Mouse (Mus musculus): ENCODE results near the gene Suz12.
"Not testable (repeated sequence)": the region's sequence is repeated elsewhere in the genome, so short reads cannot be mapped to it uniquely, and the experiment has no call there.

Gene Suz12

DNA sequence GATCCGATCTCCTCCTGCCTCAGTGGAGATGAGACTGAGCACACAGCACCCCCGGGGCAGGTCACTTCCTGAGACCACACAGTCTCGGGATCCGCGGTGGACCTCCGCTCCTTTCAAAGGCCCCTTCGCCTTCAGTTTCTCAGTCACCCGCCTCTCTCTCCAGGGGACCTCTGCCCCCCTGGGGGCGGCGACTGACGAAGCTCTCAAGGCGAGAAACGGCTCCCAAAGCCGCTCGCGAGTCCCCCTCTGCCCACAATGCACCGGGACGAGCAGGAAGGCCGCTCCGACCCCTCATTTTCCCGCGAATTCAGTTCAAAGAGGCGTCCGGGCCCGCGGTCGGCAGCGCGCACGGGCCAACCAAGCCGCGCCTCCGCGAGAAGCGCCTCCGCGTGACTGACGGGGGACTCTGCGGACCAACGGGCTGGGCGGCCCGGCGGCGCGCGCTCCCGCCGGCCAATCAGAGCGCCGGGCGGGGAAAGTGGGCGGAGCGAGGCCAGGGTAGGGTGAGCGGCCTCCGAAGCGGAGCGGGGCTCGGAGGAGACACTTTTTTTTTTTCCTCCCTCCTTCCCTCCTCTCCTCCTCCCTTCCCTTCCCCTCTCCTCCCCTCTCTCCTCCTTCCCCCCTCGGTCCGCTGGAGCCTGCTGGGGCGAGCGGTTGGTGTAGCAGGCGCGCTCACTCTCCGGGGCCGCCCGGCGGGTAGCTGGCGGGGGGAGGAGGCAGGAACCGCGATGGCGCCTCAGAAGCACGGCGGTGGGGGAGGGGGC is at the start of gene Suz12:
Gene Suz12 (plus strand): TSS at position 515 of the 764 bp plus-strand sequence.
- peak; percentile 98 for DNase-seq

DNA sequence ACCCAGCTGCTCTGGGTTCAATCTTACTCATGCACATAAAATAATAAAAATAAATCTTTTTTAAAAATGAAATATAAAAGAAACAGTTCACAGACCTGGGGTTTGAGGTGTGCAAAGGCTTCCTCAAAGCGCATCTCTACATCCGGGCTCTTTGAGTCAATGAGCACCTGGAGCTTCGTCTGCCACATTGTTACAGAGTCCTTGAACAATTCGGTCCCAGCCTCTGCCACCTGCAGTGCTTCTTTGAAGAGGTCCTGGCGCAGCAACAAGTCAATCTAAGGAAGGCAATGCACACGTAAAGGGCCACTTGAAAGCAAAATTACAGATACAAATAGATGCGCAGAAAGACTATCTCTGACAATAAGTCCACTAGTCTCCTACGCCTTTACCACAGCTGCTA is 49.8 kb upstream of the Suz12 start:
- no peak for DNase-seq

DNA sequence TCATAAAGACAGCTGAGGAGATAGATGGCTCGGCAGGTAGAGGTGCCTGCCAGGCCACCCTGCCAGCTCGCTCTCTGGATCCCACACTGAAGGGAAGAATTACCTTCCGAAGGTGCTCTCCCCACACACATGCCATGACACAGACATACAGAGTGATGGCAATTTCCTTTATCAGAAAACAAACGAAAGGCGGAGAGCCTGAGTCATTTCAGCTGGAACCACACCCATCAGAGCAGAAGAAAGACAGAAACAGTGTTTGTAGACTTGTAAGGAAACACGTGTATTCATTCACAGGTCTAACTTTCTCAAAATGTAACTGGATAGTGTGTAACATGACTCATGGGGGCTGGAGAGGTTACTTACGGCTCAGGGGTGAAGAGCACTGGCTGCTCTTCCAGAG is 49.3 kb upstream of the Suz12 start:
- no peak for DNase-seq

DNA sequence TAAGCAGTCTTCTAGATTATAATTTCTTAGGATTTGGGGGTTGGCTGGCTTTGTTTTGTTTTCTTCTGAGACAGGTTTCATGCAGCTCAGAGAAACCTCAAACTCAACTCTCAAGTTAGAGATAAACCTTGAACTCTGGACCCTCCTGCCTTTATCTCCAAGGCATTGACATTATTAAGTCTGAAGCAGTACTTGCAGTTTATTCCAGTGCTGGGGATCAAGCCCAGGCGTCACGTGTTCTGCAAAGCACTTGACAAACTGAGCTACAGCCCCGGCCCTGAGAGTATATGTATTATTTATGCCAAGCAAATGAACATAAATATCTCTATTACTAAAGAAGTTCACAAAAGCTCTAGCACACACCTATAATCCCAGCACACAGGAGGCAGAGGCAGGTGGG is 45.6 kb upstream of the Suz12 start:
- no peak for DNase-seq

DNA sequence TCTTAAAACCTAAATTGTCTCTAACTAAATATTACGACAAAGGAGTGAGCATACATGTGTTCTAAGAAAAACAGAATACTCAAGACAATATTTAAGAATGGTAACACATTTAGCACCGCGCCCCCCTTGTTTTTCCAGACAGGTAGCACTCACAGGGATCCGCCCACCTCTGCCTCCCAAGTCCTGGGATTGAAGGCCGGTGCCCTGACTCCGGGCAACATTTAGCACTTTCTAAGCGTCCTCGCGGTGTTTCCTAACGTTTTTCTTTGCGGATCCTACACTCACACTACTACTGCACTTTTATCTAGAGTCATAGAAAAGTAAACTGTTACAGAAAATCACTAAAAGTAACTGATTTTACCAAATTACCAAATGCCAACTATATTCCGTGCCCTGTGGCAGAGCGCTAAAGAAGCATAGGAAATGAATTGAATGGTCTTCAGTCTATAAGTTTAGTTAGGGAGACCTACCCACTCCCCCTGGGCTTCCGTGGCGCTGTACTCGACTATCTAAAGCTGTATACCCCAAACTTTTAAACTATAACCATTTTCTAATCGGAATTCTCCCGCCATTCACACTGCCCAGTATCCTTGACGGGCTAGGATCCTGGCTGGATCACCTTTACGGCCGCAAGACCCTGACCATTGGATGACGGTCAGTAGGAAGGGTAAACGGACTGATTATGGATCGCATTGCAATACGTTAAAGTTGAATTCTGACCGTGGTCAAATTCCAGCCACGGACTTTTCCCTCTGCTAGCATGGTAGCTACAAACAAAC is 31.4 kb upstream of the Suz12 start:
- peak; percentile 37 for DNase-seq

DNA sequence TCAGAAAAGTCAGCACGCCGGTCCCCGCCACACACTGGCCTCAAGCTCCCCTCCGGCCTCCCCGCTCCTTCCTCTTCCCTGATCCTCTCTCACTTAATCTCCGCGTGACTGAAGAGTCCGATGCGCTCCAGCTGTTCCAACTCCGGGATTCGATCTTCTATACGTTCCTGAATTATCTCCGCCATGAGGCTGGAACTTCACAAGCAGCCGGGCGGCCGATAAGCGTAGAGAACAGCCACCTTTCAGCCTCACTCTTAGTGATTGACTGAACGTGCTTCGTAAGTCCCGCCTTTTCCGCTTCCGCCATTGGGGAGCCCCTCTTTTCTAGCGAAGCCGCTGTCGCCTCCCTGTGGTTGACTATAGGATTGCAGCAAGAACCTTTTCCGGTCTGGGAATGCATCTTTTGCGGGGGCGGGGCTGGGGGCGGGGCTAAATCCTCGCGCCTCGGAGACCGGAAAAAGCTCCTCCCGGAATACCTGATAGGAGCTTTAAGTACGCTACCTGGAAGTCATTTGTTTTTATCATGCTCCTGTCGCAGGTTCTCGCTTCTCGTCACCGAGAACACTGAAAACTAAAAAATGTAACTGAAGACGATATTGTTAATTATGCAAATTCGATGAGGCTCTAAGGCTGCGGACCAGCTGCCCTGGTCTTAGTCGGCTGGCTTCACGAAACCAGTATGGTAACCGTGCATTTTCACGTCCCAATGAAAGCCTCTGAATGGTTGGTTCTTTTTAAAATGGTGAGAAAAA is 30.6 kb upstream of the Suz12 start, which contains the start of gene Utp6:
Gene Utp6 (minus strand): TSS at position 266 of the 752 bp plus-strand sequence.
- DNase-seq = peak; percentile 100

DNA sequence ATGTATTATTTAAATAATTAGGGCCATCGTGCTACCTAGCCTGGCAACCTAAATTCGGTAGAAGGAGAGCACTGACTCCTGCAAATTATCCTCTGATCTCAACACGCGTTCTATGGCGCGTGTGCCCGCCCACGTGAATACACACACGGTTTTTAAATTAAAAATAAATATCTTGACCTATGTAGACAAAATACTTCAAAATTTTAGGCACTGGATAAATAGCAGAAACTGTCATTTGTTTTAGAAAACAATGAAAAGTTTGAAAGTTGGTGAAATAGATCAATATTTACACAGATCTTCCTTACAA is 30.1 kb upstream of the Suz12 start:
- DNase-seq = no peak

DNA sequence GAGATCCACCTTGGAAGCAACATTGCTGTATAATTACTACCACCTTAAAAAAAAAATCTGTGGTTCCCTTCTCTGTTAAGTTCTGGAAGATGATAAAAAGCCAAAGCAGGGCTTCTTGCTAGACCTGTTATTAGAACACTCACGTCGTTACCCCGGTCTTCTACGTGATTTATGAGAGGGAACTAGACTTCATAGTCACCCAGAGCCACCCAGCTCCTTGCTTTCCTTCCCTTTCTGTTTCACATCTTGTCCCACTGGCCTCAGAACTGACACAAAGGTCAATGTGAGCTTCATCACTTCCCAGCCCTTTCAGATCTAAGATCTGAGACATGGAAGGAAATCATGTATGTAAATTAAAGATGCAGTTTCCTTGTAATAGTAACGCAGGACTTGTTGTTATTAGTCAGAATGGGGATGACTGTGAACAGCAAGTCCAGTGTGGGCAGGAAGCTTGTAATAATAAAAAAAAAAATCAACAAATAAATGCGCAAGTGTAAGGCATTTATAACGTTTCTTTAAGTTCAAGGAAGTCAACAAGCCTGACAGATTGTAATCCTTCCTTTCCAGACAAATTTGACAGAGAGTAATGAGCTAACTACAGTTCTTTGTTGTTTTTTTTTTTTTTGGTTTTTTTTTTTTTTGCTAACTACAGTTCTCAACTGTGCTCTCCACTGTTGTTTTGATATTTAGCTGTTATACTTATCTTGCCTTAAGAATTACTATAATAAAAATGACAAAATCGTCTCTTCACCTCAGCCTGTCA is 29.5 kb upstream of the Suz12 start:
- DNase-seq = no peak

DNA sequence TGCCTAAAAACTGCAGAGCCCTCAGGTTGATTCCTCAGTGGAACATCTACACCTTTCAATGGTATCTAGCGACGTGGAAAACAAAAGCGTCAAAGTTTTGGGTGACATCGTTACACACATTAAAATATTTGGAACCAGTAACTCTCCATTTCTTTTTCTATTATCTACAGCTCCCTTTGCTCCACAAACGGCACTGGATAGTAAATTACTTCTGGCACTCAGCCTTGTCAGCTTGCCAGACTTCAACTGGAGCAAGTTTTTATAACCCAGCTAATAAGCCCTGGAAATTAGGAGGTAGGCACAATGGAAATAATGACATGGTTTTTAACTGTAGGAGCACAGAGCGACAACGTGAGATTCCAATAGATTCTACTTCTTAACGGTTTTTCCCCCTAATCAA is 27.0 kb upstream of the Suz12 start:
- no peak for DNase-seq

DNA sequence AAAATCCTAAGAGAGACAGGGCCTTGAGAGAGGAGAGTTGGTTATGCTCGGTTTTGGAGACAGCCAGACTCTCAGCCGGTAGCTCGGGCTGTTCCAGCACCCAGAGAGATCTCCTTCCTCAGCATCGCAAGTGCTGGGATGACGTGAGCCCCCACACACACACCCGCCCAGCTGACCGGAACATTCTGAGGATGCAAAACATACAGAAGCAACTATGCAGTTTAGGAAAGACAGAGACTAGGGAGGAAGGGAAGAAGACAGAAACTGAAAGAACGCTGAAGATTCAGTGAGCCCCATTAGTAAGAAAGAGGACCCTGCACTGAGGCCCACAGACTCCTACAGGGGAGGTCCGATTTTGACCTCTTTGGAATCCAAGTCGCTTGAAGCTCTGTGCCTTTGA is 25.2 kb upstream of the Suz12 start:
- DNase-seq = no peak

DNA sequence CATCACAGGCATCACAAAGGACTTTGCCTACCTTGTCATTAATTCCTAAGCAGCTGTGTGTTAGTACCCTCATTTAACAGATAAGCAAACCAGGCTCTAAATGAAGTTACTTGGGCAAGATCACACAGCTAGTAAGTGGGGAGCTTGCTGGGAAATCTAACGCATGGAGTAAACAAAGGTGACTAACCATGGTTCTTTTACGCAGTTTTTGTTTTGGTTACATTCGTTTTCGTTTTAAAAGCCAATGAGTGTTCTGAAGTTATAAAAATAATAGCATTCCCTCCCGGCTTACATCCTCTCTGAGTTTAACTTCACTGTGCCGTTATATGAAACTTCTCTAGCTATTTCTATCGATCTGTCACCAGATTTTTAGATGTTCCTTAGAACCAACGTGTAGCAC is 19.8 kb upstream of the Suz12 start:
- no peak for DNase-seq

DNA sequence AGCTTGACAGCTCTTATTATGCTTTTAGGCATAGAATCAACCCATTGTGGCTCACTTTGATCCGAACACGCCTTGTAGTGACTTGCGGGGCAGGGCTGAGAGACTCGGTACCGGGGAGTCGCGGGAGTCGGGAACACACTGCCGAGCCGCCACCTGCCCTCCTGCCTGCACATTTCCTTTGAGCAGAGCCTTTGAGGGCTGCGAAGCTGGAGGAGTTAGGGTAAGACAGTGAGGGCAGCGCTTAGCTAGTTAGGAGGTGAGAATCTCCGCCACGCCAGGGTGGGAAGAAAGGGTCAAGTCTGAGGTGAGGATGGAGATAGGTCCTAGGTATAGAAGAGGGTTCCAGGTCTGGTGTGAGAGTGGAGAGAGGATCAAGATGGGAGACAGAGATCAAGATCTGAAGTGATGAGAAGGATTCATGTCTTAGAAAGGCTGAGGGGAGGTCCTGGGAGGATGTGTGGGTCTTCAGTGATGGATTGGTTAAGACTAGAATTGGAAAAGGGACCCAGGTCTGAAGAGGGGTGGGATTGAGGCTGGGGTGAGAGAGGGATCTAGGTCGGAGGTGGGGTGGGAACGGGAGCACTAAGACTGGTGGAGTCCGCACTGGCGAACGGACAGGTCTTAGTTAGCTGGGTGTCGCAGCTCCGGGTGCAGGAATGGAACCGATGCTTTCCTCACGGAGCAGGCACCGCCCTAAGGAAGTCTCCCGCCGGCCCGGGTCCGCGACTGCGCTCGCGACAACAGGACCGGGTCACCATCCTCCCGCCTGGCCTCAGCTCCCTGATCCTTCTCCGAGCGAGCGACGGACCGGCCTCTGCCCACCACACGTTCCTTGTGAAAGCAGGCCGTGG is 19.1 kb upstream of the Suz12 start:
- DNase-seq = peak; percentile 57

DNA sequence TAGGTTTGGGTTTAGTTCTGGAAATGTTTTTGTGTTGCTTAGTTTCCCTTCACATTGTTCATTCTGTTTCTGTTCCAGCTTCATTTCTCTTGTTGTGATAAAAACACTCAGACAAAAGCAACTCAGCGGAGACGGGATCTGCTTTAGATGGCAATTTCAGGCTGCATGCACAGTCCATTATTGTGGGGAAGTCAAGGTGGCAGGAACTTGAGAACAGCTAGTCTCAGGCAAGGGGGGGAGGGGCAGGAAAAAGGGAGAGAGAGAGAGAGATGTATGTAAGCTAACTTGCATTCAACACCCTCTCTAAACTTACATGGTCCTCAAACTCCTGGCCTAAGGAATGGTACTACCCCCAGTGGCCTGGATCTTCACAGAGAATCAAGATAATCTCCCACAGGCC is 17.5 kb upstream of the Suz12 start:
- DNase-seq = no peak

DNA sequence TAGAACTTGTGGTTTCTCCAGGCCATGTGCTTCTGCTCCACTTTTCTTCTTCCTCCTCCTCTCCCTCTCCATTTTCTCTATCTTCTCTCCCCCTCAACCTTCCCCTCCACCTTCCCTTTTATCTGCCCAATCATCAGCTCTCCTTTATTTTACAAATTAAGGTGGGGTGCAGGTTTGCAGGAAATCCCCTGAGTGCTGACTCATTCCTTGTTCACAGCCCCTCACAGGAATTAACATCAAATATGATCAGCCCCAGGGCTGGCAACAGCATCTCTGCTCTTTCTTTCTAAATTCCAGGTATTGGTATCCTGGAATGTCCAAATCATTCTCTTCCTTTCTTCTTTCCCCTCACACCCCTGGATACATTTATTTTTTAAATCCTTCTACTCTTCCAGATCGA is 16.7 kb upstream of the Suz12 start:
- DNase-seq = no peak

DNA sequence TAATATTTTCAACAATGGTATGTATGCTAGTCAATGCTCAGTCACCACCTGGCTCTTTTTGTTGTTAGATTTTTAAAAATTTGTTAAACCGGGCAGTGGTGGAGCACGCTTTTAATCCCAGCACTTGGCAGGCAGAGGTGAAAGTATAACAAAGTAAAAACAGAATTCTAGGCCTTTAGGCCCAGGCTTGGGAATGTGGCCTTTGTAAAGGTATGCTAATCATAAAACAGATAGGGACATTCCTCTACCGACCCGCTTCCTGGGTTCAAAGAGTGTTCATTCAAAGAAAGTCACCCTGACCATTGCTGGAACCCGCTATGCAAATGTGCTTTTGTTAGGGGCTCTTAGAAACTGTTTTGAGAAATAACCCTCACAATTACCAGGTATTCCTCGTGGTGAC is 16.3 kb upstream of the Suz12 start:
- not testable (repeated sequence) for DNase-seq

DNA sequence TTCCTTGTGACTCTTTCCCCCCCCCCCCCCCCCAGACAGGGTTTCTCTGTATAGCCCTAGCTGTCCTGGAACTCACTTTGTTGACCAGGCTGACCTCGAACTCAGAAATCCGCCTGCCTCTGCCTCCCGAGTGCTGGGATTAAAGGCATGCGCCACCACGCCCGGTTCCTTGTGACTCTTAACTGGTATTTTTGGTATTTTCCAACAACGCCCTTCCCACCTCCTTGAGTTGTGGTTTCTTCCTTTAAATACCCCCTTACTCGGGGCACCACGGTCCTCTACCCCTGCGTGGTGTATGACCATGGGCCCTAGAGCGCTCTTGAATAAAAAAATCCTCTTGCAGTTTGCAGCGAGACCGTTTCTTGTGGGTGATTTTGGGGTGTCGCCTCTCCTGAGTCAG is 15.8 kb upstream of the Suz12 start:
- DNase-seq = not testable (repeated sequence)

DNA sequence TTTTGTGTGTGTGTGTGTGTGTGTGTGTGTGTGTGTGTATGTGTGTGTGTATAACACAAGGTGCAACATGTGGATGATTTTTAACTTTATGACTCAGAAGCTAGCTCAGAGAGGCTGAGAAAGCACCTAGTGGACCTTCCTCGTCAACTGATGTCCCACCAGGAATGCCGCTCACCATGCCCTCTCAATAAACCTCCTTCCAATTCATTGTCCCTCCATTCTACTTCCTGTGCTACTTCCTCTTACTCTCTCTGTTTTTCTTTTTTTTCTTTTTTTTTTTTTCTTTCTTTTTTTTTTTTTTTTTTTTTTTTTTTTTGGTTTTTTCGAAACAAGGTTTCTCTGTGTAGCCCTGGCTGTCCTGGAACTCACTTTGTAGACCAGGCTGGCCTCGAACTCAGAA is 15.2 kb upstream of the Suz12 start:
- DNase-seq = not testable (repeated sequence)

DNA sequence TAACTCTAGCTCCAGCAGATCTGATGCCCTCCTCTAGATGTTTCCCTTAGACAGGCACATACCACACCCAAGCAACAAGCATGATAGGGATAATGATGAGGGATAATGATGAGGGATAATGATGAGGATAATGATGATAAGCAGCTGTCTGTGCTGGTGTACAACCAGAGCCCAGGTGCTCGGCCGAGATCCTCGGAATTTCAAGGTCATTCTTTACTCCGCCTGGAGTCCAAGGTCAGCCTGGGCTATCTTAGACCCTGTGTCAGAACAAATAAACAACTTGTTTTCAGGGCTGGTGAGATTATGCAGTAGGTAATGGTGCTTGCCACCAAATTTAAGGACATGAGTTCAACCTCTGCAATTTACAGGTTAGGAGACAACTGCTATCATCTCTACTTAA is 6.0 kb upstream of the Suz12 start:
- no peak for DNase-seq

DNA sequence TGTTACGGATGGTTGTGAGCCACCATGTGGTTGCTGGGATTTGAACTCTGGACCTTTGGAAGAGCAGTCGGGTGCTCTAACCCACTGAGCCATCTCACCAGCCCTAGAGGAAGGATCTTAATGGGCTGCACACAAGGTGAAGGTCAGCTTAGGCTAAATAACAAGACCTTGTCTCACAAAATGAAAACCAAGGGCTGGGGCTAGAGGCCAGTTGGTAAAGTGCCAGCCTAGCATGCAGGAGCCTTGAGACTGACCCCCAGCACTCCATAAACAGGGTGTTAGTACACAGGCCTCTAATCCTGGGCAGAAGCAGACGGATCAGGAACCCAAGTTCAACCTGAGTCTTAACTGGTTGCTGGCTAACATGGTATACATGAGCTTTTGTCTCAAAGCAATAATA is 5.0 kb upstream of the Suz12 start:
- no peak for DNase-seq

DNA sequence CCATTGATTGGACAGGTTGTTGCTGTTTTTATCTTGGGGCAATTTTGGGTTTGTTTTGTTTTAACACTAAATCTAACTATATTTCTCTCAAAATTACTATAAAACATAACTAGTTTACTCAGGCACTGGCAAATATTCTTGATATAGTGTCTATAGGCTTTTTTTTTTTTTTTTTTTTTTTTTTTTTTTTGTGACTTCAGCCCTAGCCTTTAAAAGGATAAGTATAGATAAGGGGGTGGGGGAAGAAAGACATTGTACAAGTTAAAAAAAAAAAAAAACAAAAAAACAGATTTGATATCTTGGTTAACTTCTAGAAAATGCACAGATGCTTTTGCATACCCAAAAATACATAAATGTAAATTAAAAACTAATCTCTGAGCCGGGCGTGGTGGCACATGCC is 2.8 kb upstream of the Suz12 start:
- no peak for DNase-seq

DNA sequence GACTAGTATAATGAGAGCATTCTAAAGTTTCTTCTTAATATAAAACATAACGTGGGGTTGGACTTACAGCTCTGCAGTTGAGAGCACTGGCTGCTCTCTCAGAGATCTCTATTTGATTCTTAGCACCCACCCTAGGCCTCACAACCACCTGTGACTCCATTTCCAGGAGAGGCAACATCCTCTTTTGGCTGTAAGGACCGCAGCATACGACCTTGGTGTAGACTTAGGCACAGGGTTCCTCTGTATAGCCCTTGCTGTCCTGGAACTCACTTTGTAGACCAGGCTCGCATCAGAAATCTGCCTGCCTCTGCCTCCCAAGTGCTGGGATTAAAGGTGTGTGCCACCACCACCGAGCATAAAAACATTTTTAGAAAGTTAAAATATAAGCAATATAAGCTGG is 1.3 kb upstream of the Suz12 start:
- DNase-seq = no peak

DNA sequence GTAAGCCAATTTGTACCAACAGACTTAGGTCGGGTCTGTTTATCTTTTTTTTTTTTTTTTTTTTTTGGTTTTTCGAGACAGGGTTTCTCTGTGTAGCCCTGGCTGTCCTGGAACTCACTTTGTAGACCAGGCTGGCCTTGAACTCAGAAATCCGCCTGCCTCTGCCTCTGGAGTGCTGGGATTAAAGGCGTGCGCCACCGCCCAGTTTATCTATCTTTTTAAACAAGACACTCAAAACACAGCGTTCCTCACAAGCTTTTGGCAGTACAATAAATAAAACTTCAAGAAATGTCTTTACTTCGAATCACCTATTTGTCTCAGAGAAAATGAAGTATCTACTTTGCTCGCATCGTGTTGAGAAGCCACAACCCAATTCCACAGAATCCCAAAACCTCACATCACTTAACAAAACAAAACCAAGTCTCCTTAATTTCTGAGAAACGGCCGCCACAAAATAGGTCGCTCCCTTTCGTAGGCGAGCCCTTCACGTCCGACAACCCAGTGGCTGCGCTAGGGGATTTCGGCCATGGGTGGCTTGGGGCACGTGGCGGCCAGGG is 793 bp upstream of the Suz12 start:
- DNase-seq = no peak

All from thymus, postnatal 4 days (tissue).